Mouse (Mus musculus) ES-E14 (cell line): Measurements from ENCODE around the gene Dock4. TPM values are rescaled to one million over a fixed set of nuclear protein-coding genes. Genes with fewer than 3 reads are reported as not detected.

Experiments used
- DNase-seq: peaks from one replicate; pipeline ENCODE4 v3.0.0-alpha.2; 2013; ENCODE audit warnings: low read depth, low spot score
- H3K27ac ChIP-seq: 2 replicates; pipeline ENCODE4 v1.5.1; 2012; ENCODE audit warnings: low read depth, mild to moderate bottlenecking, low read length, moderate library complexity, mixed read lengths; ENCODE audit not compliant: poor library complexity, insufficient read depth, severe bottlenecking
- H3K36me3 ChIP-seq: 2 replicates; pipeline ENCODE4 v1.6.1; 2012; ENCODE audit warnings: mild to moderate bottlenecking, low read length, moderate library complexity, mixed read lengths; ENCODE audit not compliant: control insufficient read depth, poor library complexity, insufficient read depth, severe bottlenecking
- H3K4me1 ChIP-seq, 2 experiments: fragments of 150-350 bp in 1 of 2; sonication (generic) in 1 of 2; 2 replicates each; pipeline ENCODE4 v1.6.1; 2012; ENCODE audit warnings: low read length in 2 of 2, mild to moderate bottlenecking in 1 of 2, mixed read lengths in 1 of 2; ENCODE audit not compliant: control insufficient read depth in 2 of 2, insufficient read depth in 2 of 2, poor library complexity in 1 of 2
- H3K4me3 ChIP-seq, 2 experiments: fragments of 150-350 bp in 1 of 2; sonication (generic) in 1 of 2; 2 replicates each; pipeline ENCODE4 v1.5.1; 2012; ENCODE audit warnings: low read length in 2 of 2, low read depth in 1 of 2, mild to moderate bottlenecking in 1 of 2, mixed read lengths in 1 of 2; ENCODE audit not compliant: insufficient read depth in 1 of 2, poor library complexity in 1 of 2, severe bottlenecking in 1 of 2
- H3K9ac ChIP-seq: 2 replicates; pipeline ENCODE4 v1.6.1; 2012; ENCODE audit warnings: low read depth, mild to moderate bottlenecking, low read length, mixed read lengths; ENCODE audit not compliant: poor library complexity, insufficient read depth, severe bottlenecking
- H3K9me3 ChIP-seq: fragments of 150-350 bp; sonication (generic); 2 replicates; pipeline ENCODE4 v1.6.1; 2012; ENCODE audit warnings: low read depth, mild to moderate bottlenecking, low read length; ENCODE audit not compliant: control insufficient read depth, insufficient read depth
- CHD2 ChIP-seq: IDR thresholded peaks from 2 replicates; pipeline ENCODE4 v1.6.1; 2014; ENCODE audit warnings: mild to moderate bottlenecking, low read depth, low read length, inconsistent platforms
- HCFC1 ChIP-seq: IDR thresholded peaks from 2 replicates; pipeline ENCODE4 v1.6.1; 2012; ENCODE audit warnings: low read length, inconsistent platforms, borderline replicate concordance; ENCODE audit not compliant: insufficient read depth
- MAFK ChIP-seq: IDR thresholded peaks from 2 replicates; pipeline ENCODE4 v1.6.1; 2014; ENCODE audit warnings: mild to moderate bottlenecking, low read depth, low read length, inconsistent platforms; ENCODE audit not compliant: insufficient read depth
- ZC3H11A ChIP-seq: IDR thresholded peaks from 2 replicates; pipeline ENCODE4 v1.6.1; 2012; ENCODE audit warnings: low read depth, mild to moderate bottlenecking, inconsistent platforms, low read length, borderline replicate concordance
- ZNF384 ChIP-seq: IDR thresholded peaks from 2 replicates; pipeline ENCODE4 v1.6.1; 2012; ENCODE audit warnings: low read depth, low read length, inconsistent platforms
- in situ Hi-C, 2 experiments: fragments of 600-800 bp; cut with MboI; formaldehyde crosslinking; loops; one replicate each; pipeline ENCODE4 v1.15.1; 2025; ENCODE audit warnings: low sequenced_read_pairs in 2 of 2, inconsistent platforms in 1 of 2; ENCODE audit not compliant: unreplicated experiment in 2 of 2
- total RNA-seq: library from RNA; depleted of rRNA; stranded (reverse); fragments of 300-350 nt; gene quantifications from 2 replicates; pipeline ENCODE4 v1.2.3, GENCODE M21; 2012

The Dock4 gene
- total RNA-seq, 1 experiment, result 7.9 TPM

GRCm38 (mm10) chr12:40507823-40508390, 62.2 kb downstream of the Dock4 start:
- Histone ChIP-seq H3K27ac (no peak overlapping the region), H3K36me3 (no peaks in the 10 kb centered on the region), H3K4me3 (no peak overlapping the region), H3K9me3 (no peaks in the 10 kb centered on the region), H3K4me1 (peaks cover under 1 to 1% of the 10 kb centered on the region in 2 experiments; a peak in 1 of 4 replicates), H3K9ac (no peak overlapping the region)
- in situ Hi-C loops, result no loop called here
- DNase-seq, result peak; percentile 28
- TF ChIP-seq MAFK (peak; percentile 91), HCFC1 (no peak), ZC3H11A (no peak), ZNF384 (no peak)

- H3K9me3 ChIP-seq, result no peaks in the 10 kb centered on the region
- H3K9ac ChIP-seq, result no peak overlapping the region
- in situ Hi-C loops, result no loop called here
- DNase-seq, result no peak
- H3K4me3 ChIP-seq, result no peak overlapping the region
- no peak for TF ChIP-seq MAFK
- TF ChIP-seq HCFC1, result no peak
- TF ChIP-seq ZNF384, result no peak
- no peak overlapping the region for H3K27ac ChIP-seq
- H3K4me1 ChIP-seq, result peaks cover 1% of the 10 kb centered on the region in 2 experiments; a peak in 1 of 4 replicates
- H3K36me3 ChIP-seq, result no peaks in the 10 kb centered on the region
Observed at GRCm38 (mm10) chr12:40508416-40508815, 62.7 kb downstream of the Dock4 start.

GRCm38 (mm10) chr12:40511643-40512369, 66.1 kb downstream of the Dock4 start:
- no peak for DNase-seq
- H3K9ac ChIP-seq, result no peak overlapping the region
- no peaks in the 10 kb centered on the region for H3K9me3 ChIP-seq
- no peak for TF ChIP-seq CHD2
- H3K4me3 ChIP-seq, result no peak overlapping the region
- in situ Hi-C loops, result no loop called here
- peaks cover 1% of the 10 kb centered on the region in 2 experiments; a peak in 1 of 4 replicates for H3K4me1 ChIP-seq
- no peak overlapping the region for H3K27ac ChIP-seq
- H3K36me3 ChIP-seq, result no peaks in the 10 kb centered on the region

GRCm38 (mm10) chr12:40512370-40512693, 66.6 kb downstream of the Dock4 start:
- Histone ChIP-seq H3K4me1 (peaks cover 1% of the 10 kb centered on the region in 2 experiments; a peak in 1 of 4 replicates), H3K4me3 (no peak overlapping the region), H3K9ac (no peak overlapping the region), H3K36me3 (no peaks in the 10 kb centered on the region), H3K27ac (no peak overlapping the region), H3K9me3 (no peaks in the 10 kb centered on the region)
- TF ChIP-seq HCFC1 (no peak), ZC3H11A (no peak), ZNF384 (no peak), CHD2 (no peak), MAFK (no peak)
- in situ Hi-C loops, result no loop called here
- no peak for DNase-seq

GRCm38 (mm10) chr12:40512994-40513393, 67.2 kb downstream of the Dock4 start:
- Histone ChIP-seq H3K36me3 (no peaks in the 10 kb centered on the region), H3K4me1 (peaks cover 1% of the 10 kb centered on the region in 2 experiments; a peak in 1 of 4 replicates), H3K9ac (no peak overlapping the region), H3K27ac (no peak overlapping the region), H3K9me3 (no peaks in the 10 kb centered on the region), H3K4me3 (no peak overlapping the region)
- no peak for DNase-seq
- TF ChIP-seq ZNF384 (no peak), HCFC1 (no peak), ZC3H11A (no peak), CHD2 (no peak), MAFK (no peak)
- in situ Hi-C loops, result no loop called here
